ENCODE assay signal across 18 mouse cellular contexts in the genomic region with DNA sequence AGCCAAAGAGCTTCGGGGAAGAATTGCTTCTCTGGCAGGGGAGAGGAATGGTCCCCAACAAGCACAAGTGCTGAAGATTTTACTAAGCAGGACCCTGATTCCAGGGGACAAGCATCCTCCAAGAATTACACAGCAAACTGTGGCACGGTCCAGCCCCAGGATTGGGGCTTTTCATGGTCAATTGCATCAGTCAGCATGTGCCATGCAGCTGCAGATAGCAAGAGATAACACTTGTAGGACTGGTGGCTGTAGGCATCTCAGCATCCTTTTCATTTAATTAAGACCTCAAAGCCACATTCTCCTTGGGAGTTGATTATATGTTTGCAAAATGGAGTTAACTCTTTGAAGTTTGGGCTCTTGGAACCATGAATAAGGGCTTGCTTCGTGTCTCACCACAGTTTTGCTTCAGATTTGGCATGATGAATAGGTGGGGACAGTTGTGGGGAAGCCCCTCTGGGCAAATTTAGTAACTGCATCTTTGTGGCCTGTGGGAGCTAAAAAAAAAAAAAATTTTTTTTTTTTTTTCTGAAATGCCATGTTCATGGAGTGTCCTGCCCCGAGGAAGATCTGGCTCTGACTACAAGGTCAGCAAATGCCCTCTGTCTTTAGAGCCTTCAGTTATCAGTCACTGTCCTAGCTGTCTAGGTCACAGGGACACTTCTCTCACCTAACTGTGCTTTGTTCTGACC. TPM values are rescaled to one million over a fixed set of nuclear protein-coding genes. Genes with fewer than 3 reads are reported as not detected.
"Had no signal": no experiment of that assay in that cellular context is flagged by ENCODE, and none has a peak within 500 bp of the region (broad histone marks: within the 10 kb centered on the region; RNA-seq: fewer than 3 reads in every experiment).

No protein-coding gene starts in this region.

- H3K9me3 ChIP-seq: lung, embryonic 15.5 days; midbrain, embryonic 13.5 days; midbrain, embryonic 15.5 days; neural tube, embryonic 12.5 days; stomach, embryonic 15.5 days had no signal

- H3K36me3 ChIP-seq: lung, embryonic 15.5 days; midbrain, embryonic 13.5 days; midbrain, embryonic 15.5 days; neural tube, embryonic 12.5 days; stomach, embryonic 15.5 days had no signal

- H3K4me3 ChIP-seq: lung, embryonic 15.5 days; megakaryocyte, embryonic 14.5 days; midbrain, embryonic 13.5 days; midbrain, embryonic 15.5 days; neural tube, embryonic 12.5 days; stomach, embryonic 15.5 days had no signal

- DNase-seq: liver, postnatal 0 days; lung, adult 2 months; lung, postnatal 14 days; lung, postnatal 36 days; right cerebral cortex, postnatal 25 days; thymus, adult 2 months; thymus, postnatal 25 days; thymus, postnatal 4 days had no signal

- H3K27me3 ChIP-seq: lung, embryonic 15.5 days; midbrain, embryonic 13.5 days; midbrain, embryonic 15.5 days; neural tube, embryonic 12.5 days; stomach, embryonic 15.5 days had no signal

- H3K4me2 ChIP-seq: lung, embryonic 15.5 days; midbrain, embryonic 11.5 days; midbrain, embryonic 13.5 days; midbrain, embryonic 15.5 days; neural tube, embryonic 12.5 days; stomach, embryonic 15.5 days had no signal

- H3K9ac ChIP-seq: liver, postnatal 0 days; lung, embryonic 15.5 days; midbrain, embryonic 13.5 days; midbrain, embryonic 15.5 days; neural tube, embryonic 12.5 days; stomach, embryonic 15.5 days had no signal

- H3K4me1 ChIP-seq: lung, embryonic 15.5 days; midbrain, embryonic 13.5 days; midbrain, embryonic 15.5 days; neural tube, embryonic 12.5 days; stomach, embryonic 15.5 days had no signal

- H3K27ac ChIP-seq: lung, embryonic 15.5 days; macrophage; midbrain, embryonic 13.5 days; midbrain, embryonic 15.5 days; neural tube, embryonic 12.5 days; stomach, embryonic 15.5 days; stomach, postnatal 0 days had no signal

RNA-seq across cellular contexts. Expression of gene Smpd3, which starts 22.0 kb away (rescaled TPM):
- total RNA-seq: megakaryocyte progenitor cell, adult 5-6 weeks had no signal
